Mouse (Mus musculus): ENCODE results near the gene March5. TPM values are rescaled to one million over a fixed set of nuclear protein-coding genes. Genes with fewer than 3 reads are reported as not detected.
A peak's percentile ranks its signal among the peaks of the same experiment; 100 is the strongest.
"Not testable (repeated sequence)": the region's sequence is repeated elsewhere in the genome, so short reads cannot be mapped to it uniquely, and the experiment has no call there.

March5 gene
- polyA plus RNA-seq, 1 experiment from 2014 or later = 151 TPM

DNA sequence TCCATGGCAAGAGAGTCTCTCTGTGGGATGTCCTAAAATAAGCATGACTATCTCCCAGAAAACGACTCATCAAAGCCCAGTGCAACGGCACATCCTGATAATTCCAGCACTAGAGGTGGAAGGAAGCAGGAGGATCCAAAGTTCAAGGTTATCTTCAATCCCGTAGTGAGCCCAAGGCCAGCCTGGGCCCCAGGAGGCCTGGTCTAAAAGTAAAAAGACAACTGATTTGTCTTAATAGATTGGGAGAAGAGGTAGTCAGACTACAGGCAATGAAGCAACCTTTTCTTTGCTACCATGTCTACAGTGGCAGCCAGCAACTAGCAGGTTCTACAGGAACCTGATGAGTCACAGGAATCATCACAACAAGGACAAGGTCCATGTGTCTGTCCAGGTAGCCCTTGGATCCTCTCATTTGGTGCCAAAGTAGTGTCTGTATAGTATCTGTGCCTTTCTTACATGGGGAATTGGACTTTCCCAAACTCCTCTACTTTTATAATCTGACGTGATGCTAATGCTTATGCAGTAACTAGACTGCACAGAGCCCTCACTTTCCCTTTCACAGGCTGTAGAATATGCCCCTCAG is 18.9 kb upstream of the March5 start:
- Histone ChIP-seq H3K27me3 (no peaks in the 10 kb centered on the region), H3K9ac (no peak overlapping the region), H3K27ac (no peak overlapping the region), H3K4me3 (no peak overlapping the region), H3K4me2 (replicated peaks) (no peak overlapping the region), H3K9me3 (replicated peaks) (no peaks in the 10 kb centered on the region), H3K4me1 (no peaks in the 10 kb centered on the region), H3K36me3 (no peaks in the 10 kb centered on the region)
- WGBS = 76% methylated on average over 4 of the region's 4 CpGs
- no peak for ATAC-seq (ENCODE audit: low FRiP score)

DNA sequence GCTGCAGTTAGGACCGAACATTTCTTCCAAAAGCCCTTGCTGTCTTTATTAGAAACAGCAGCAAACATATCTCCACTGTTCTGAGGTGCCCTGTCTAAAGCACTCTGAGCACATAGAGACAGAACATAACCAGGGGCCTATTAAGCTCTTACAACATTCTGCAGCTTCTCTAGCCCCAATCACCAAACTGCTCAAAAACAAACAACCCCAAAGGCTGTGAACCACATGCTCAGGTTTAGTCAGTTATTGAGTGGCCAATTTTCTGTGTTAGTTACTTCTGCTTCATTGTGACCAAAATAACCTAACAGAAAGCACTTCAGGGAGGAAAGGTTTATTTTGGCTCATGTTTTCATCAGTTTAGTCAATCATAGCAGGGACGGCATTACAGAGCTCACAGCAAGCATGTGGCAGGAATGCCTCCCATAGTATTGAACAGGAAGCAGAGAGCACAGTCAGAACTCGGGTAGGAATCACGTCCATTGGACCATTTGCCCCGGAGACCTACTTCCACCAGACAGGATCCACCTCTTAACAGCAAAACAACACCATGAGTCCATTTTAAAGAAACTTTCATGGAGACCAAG is 14.8 kb upstream of the March5 start:
- no peak overlapping the region for H3K27ac ChIP-seq
- no peaks in the 10 kb centered on the region for H3K9me3 ChIP-seq (replicated peaks)
- H3K36me3 ChIP-seq = no peaks in the 10 kb centered on the region
- H3K4me1 ChIP-seq = no peaks in the 10 kb centered on the region
- 86% methylated on average over 5 of the region's 5 CpGs for WGBS
- H3K9ac ChIP-seq = no peak overlapping the region
- no peaks in the 10 kb centered on the region for H3K27me3 ChIP-seq
- H3K4me3 ChIP-seq = no peak overlapping the region
- ATAC-seq (ENCODE audit: low FRiP score) = no peak
- no peak overlapping the region for H3K4me2 ChIP-seq (replicated peaks)

GRCm38 (mm10) chr19:37198165-37198880 is 9.0 kb upstream of the March5 start:
- no peaks in the 10 kb centered on the region for H3K36me3 ChIP-seq
- no peak overlapping the region for H3K9ac ChIP-seq
- no peaks in the 10 kb centered on the region for H3K9me3 ChIP-seq (replicated peaks)
- no peak for ATAC-seq (ENCODE audit: low FRiP score)
- H3K4me2 ChIP-seq (replicated peaks) = no peak overlapping the region
- H3K27me3 ChIP-seq = no peaks in the 10 kb centered on the region
- H3K4me1 ChIP-seq = no peaks in the 10 kb centered on the region
- WGBS = 81% methylated on average over 1 of the region's 1 CpGs
- H3K27ac ChIP-seq = no peak overlapping the region
- H3K4me3 ChIP-seq = no peak overlapping the region

GRCm38 (mm10) chr19:37199889-37200288 is 7.5 kb upstream of the March5 start:
- Histone ChIP-seq H3K4me1 (no peaks in the 10 kb centered on the region), H3K4me2 (replicated peaks) (no peak overlapping the region), H3K27me3 (no peaks in the 10 kb centered on the region), H3K9me3 (replicated peaks) (no peaks in the 10 kb centered on the region), H3K27ac (no peak overlapping the region), H3K9ac (no peak overlapping the region), H3K4me3 (no peak overlapping the region), H3K36me3 (no peaks in the 10 kb centered on the region)
- WGBS = 82% methylated on average over 2 of the region's 2 CpGs
- ATAC-seq (ENCODE audit: low FRiP score) = no peak

- 88% methylated on average over 1 of the region's 1 CpGs for WGBS
- H3K9me3 ChIP-seq (replicated peaks) = no peaks in the 10 kb centered on the region
- peaks cover 1% of the 10 kb centered on the region; the same call in 1 of the 2 replicates for H3K4me1 ChIP-seq
- no peak overlapping the region for H3K4me3 ChIP-seq
- H3K36me3 ChIP-seq = no peaks in the 10 kb centered on the region
- H3K9ac ChIP-seq = no peak overlapping the region
- 0 out of 2 replicates have a peak, but pooled peaks cover 3% of the 10 kb centered on the region for H3K27me3 ChIP-seq
- H3K4me2 ChIP-seq (replicated peaks) = no peak overlapping the region
- no peak for ATAC-seq (ENCODE audit: low FRiP score)
- no peak overlapping the region for H3K27ac ChIP-seq
Measured at GRCm38 (mm10) chr19:37203371-37203770, 4.0 kb upstream of the March5 start.

DNA sequence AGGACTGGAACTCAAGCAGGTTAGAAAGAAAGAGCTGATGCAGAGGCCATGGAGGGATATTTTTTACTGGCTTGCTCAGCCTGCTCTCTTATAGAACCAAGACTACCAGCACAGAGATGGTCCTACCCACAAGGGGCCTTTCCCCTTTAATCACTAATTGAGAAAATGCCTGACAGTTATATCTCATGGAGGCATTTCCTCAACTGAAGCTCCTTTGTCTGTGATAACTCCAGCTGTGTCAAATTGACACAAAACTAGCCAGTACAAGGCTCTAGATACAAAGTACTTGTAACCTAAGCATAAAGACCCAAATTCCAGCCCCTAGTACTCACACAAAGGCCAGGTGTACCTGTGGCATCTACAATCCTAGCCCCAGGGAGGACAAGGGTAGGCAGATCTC is 2.2 kb upstream of the March5 start:
- not testable (repeated sequence) for H3K4me3 ChIP-seq; ATAC-seq (ENCODE audit: low FRiP score)

DNA sequence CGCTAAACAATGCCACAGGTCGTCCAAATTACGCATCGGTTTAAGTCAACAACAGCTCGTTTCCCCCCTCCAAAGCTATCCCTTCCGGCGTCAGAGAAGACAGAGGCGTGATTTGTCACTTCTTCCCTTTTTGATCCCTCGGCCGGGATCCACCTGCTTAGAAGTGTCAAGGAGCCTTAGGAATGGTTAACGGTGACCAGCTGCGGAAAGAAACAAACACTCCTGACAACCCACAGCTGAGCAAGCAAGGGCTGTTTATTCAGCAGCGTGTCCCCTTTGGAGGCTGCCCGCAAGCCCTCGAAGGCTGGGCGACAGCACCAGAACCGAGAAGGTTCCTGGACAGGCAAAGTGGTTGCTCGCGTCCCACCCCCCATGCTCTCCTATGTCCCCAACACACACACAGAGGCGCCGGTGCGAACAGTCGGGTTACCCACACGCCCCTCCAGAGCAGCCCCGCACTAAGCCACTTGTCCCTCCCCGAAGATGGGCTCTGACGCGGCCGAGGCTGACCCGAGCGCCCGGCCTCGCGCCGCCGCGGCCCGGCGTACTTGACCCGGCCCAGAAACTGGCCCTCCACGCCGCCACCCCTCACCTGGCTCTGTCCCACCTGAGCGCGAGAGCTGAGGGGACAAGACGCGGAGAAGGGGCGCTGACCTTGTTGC is 571 bp upstream of the March5 start:
- Histone ChIP-seq H3K36me3 (peaks cover 16% of the 10 kb centered on the region), H3K9ac (peak overlapping the region; percentile 99), H3K4me1 (peaks cover 16% of the 10 kb centered on the region), H3K4me3 (peak overlapping the region; percentile 100), H3K27ac (peak overlapping the region; percentile 83; the same call in 1 of the 2 replicates), H3K27me3 (0 out of 2 replicates have a peak, but pooled peaks cover 3% of the 10 kb centered on the region), H3K4me2 (replicated peaks) (peak overlapping the region; percentile 65), H3K9me3 (replicated peaks) (no peaks in the 10 kb centered on the region)
- WGBS = 1% methylated on average over 47 of the region's 47 CpGs
- ATAC-seq (ENCODE audit: low FRiP score) = peak; percentile 80

More for the DNA sequence above, 2.2 kb upstream of the March5 start:
- peaks cover 16% of the 10 kb centered on the region for H3K4me1 ChIP-seq
- not testable (repeated sequence) for H3K9me3 ChIP-seq (replicated peaks); H3K27ac ChIP-seq; H3K36me3 ChIP-seq; H3K4me2 ChIP-seq (replicated peaks); H3K27me3 ChIP-seq; H3K9ac ChIP-seq

DNA sequence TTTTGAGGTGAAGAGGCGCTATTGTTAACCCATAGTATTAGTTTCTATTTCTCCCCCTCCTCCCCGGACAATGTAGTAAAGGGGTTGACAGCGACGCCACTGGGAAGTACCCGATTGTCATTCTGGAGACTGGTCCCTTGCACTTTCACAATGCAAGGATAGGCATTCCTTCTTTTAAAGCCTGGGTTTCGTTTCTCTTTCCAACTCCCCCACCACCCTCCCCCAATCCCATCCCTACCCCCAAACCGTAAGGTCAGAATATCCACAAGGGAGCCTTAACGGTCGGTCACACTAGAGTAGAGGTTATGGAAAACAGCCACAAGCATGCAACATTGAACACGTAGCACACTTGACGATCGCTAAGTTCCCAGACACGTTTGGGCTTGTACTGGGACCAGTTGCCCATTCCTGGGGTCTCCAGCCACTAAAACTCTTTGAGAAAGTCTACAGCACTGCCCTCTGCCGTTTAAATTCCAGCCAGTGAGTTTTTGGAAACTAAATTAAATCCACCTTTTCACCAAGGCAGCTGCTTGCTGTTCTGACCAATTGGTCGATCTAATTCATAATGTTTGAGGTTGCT is 923 bp downstream of the March5 start, which contains the start of gene Cpeb3:
TSS of gene Cpeb3 (minus strand) at position 426 of the 580 bp plus-strand sequence.
- 1% methylated on average over 15 of the region's 15 CpGs for WGBS
- Histone ChIP-seq H3K4me2 (replicated peaks) (peak within 1 kb of the TSS; percentile 65), H3K27me3 (0 out of 2 replicates have a peak, but pooled peaks cover 3% of the 10 kb centered on the region), H3K27ac (peak within 1 kb of the TSS; percentile 83), H3K9ac (peak within 1 kb of the TSS; percentile 99), H3K4me1 (peaks cover 16% of the 10 kb centered on the region), H3K36me3 (peaks cover 28% of the 10 kb centered on the region), H3K9me3 (replicated peaks) (no peaks in the 10 kb centered on the region), H3K4me3 (peak within 1 kb of the TSS; percentile 100)
- ATAC-seq (ENCODE audit: low FRiP score) = no peak

GRCm38 (mm10) chr19:37208986-37209385 is 1.6 kb downstream of the March5 start:
- no peaks in the 10 kb centered on the region for H3K9me3 ChIP-seq (replicated peaks)
- H3K27me3 ChIP-seq = 0 out of 2 replicates have a peak, but pooled peaks cover 3% of the 10 kb centered on the region
- peaks cover 29% of the 10 kb centered on the region for H3K36me3 ChIP-seq
- peak overlapping the region; percentile 99 for H3K9ac ChIP-seq
- H3K27ac ChIP-seq = no peak overlapping the region
- H3K4me3 ChIP-seq = peak overlapping the region; percentile 100
- 75% methylated on average over 7 of the region's 7 CpGs for WGBS
- ATAC-seq (ENCODE audit: low FRiP score) = no peak
- H3K4me2 ChIP-seq (replicated peaks) = peak overlapping the region; percentile 65
- peaks cover 16% of the 10 kb centered on the region for H3K4me1 ChIP-seq

GRCm38 (mm10) chr19:37209467-37210128 is 2.3 kb downstream of the March5 start:
- Histone ChIP-seq H3K4me3 (peak overlapping the region; percentile 100; the same call in 1 of the 2 replicates), H3K27ac (no peak overlapping the region), H3K9ac (peak overlapping the region; percentile 15; the same call in 1 of the 2 replicates), H3K4me1 (peaks cover 16% of the 10 kb centered on the region), H3K9me3 (replicated peaks) (no peaks in the 10 kb centered on the region), H3K36me3 (peaks cover 29% of the 10 kb centered on the region), H3K27me3 (0 out of 2 replicates have a peak, but pooled peaks cover 3% of the 10 kb centered on the region), H3K4me2 (replicated peaks) (peak overlapping the region; percentile 65)
- WGBS = 89% methylated on average over 8 of the region's 8 CpGs
- no peak for ATAC-seq (ENCODE audit: low FRiP score)

DNA sequence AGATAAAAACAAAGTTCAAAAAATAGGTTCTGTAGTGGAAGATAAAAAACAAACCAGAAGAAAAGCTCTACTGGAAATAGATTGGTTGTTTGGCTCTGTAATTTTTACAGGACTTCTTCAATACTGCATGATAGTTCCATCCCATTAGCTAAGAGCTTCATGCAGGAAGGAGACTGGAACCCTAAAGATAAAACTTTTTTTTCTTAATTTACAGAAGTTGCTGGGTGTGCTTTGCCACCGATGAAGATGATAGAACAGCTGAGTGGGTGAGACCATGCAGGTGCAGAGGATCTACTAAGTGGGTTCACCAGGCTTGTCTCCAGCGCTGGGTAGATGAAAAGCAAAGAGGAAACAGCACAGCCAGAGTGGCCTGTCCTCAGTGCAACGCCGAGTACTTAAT is 3.1 kb downstream of the March5 start:
- no peak overlapping the region for H3K4me2 ChIP-seq (replicated peaks)
- no peak overlapping the region for H3K9ac ChIP-seq
- H3K4me1 ChIP-seq = peaks cover 16% of the 10 kb centered on the region
- WGBS = 97% methylated on average over 4 of the region's 4 CpGs
- 0 out of 2 replicates have a peak, but pooled peaks cover 3% of the 10 kb centered on the region for H3K27me3 ChIP-seq
- ATAC-seq (ENCODE audit: low FRiP score) = no peak
- H3K4me3 ChIP-seq = no peak overlapping the region
- no peaks in the 10 kb centered on the region for H3K9me3 ChIP-seq (replicated peaks)
- no peak overlapping the region for H3K27ac ChIP-seq
- peaks cover 33% of the 10 kb centered on the region for H3K36me3 ChIP-seq
